Mouse (Mus musculus): ENCODE results near the gene Gpt2. TPM values are rescaled to one million over a fixed set of nuclear protein-coding genes. Genes with fewer than 3 reads are reported as not detected.
A peak's percentile ranks its signal among the peaks of the same experiment; 100 is the strongest.

Gene Gpt2
- polyA plus RNA-seq (2015; fragmentation: Nextera tagmentation; extraction: Ambion mirVana), result 5.7 and 6.1 TPM in 2 replicates

GRCm38 (mm10) chr8:85492125-85492875 is at the start of gene Gpt2:
Gene Gpt2 (plus strand): TSS chr8:85492576.
- under 1% methylated on average over 41 of the region's 41 CpGs for WGBS
- Histone ChIP-seq H3K27me3 (ENCODE audit: control insufficient read depth, insufficient read depth, low read length) (no peaks in the 10 kb centered on the region), H3K9me3 (replicated peaks; ENCODE audit: control insufficient read depth, low read length) (peaks cover 3% of the 10 kb centered on the region; the same call in 1 of the 2 replicates), H3K4me3 (ENCODE audit: low read length) (peak within 1 kb of the TSS; percentile 85), H3K36me3 (ENCODE audit: control insufficient read depth, insufficient read depth) (no peaks in the 10 kb centered on the region), H3K4me2 (ENCODE audit: low read depth, low read length) (peak within 1 kb of the TSS; percentile 100), H3K27ac (ENCODE audit: low read length) (no peak within 1 kb of the TSS), H3K9ac (ENCODE audit: low read length) (peak within 1 kb of the TSS; percentile 75), H3K4me1 (ENCODE audit: control insufficient read depth, insufficient read depth, low read length) (peaks cover 3% of the 10 kb centered on the region; the same call in 1 of the 2 replicates)
- peak; percentile 98 for ATAC-seq (replicated peaks; ENCODE audit: extremely low read depth, insufficient read depth, low FRiP score)

GRCm38 (mm10) chr8:85444092-85444491 is 48.3 kb upstream of the Gpt2 start:
- H3K36me3 ChIP-seq (ENCODE audit: control insufficient read depth, insufficient read depth), result no peaks in the 10 kb centered on the region
- H3K4me1 ChIP-seq (ENCODE audit: control insufficient read depth, insufficient read depth, low read length), result no peaks in the 10 kb centered on the region
- no peak for ATAC-seq (replicated peaks; ENCODE audit: extremely low read depth, insufficient read depth, low FRiP score)
- no peak overlapping the region for H3K9ac ChIP-seq (ENCODE audit: low read length)
- H3K4me3 ChIP-seq (ENCODE audit: low read length), result no peak overlapping the region
- H3K9me3 ChIP-seq (replicated peaks; ENCODE audit: control insufficient read depth, low read length), result 0 out of 2 replicates have a peak, but pooled peaks cover 3% of the 10 kb centered on the region
- no peak overlapping the region for H3K4me2 ChIP-seq (ENCODE audit: low read depth, low read length)
- no peak overlapping the region for H3K27ac ChIP-seq (ENCODE audit: low read length)
- no peaks in the 10 kb centered on the region for H3K27me3 ChIP-seq (ENCODE audit: control insufficient read depth, insufficient read depth, low read length)

GRCm38 (mm10) chr8:85445936-85446685 is 46.3 kb upstream of the Gpt2 start:
- no peak for ATAC-seq (replicated peaks; ENCODE audit: extremely low read depth, insufficient read depth, low FRiP score)
- H3K4me3 ChIP-seq (ENCODE audit: low read length), result no peak overlapping the region
- H3K4me2 ChIP-seq (ENCODE audit: low read depth, low read length), result no peak overlapping the region
- no peaks in the 10 kb centered on the region for H3K27me3 ChIP-seq (ENCODE audit: control insufficient read depth, insufficient read depth, low read length)
- H3K27ac ChIP-seq (ENCODE audit: low read length), result no peak overlapping the region
- H3K4me1 ChIP-seq (ENCODE audit: control insufficient read depth, insufficient read depth, low read length), result no peaks in the 10 kb centered on the region
- H3K36me3 ChIP-seq (ENCODE audit: control insufficient read depth, insufficient read depth), result no peaks in the 10 kb centered on the region
- 71% methylated on average over 15 of the region's 15 CpGs for WGBS
- no peaks in the 10 kb centered on the region for H3K9me3 ChIP-seq (replicated peaks; ENCODE audit: control insufficient read depth, low read length)
- H3K9ac ChIP-seq (ENCODE audit: low read length), result no peak overlapping the region

- Histone ChIP-seq H3K9ac (ENCODE audit: low read length) (no peak overlapping the region), H3K4me2 (ENCODE audit: low read depth, low read length) (no peak overlapping the region), H3K4me3 (ENCODE audit: low read length) (no peak overlapping the region), H3K9me3 (replicated peaks; ENCODE audit: control insufficient read depth, low read length) (no peaks in the 10 kb centered on the region), H3K36me3 (ENCODE audit: control insufficient read depth, insufficient read depth) (no peaks in the 10 kb centered on the region), H3K27me3 (ENCODE audit: control insufficient read depth, insufficient read depth, low read length) (no peaks in the 10 kb centered on the region), H3K27ac (ENCODE audit: low read length) (no peak overlapping the region), H3K4me1 (ENCODE audit: control insufficient read depth, insufficient read depth, low read length) (peaks cover 6% of the 10 kb centered on the region)
- 77% methylated on average over 3 of the region's 3 CpGs for WGBS
- ATAC-seq (replicated peaks; ENCODE audit: extremely low read depth, insufficient read depth, low FRiP score), result no peak
These were observed 42.0 kb upstream of the Gpt2 start for GRCm38 (mm10) chr8:85450335-85450734.

GRCm38 (mm10) chr8:85452328-85452727 is 40.0 kb upstream of the Gpt2 start:
- peaks cover 6% of the 10 kb centered on the region for H3K4me1 ChIP-seq (ENCODE audit: control insufficient read depth, insufficient read depth, low read length)
- H3K27me3 ChIP-seq (ENCODE audit: control insufficient read depth, insufficient read depth, low read length), result no peaks in the 10 kb centered on the region
- H3K36me3 ChIP-seq (ENCODE audit: control insufficient read depth, insufficient read depth), result no peaks in the 10 kb centered on the region
- 14% methylated on average over 14 of the region's 14 CpGs for WGBS
- H3K4me3 ChIP-seq (ENCODE audit: low read length), result peak overlapping the region; percentile 20
- H3K27ac ChIP-seq (ENCODE audit: low read length), result no peak overlapping the region
- H3K9ac ChIP-seq (ENCODE audit: low read length), result peak overlapping the region; percentile 47; the same call in 1 of the 2 replicates
- H3K9me3 ChIP-seq (replicated peaks; ENCODE audit: control insufficient read depth, low read length), result no peaks in the 10 kb centered on the region
- H3K4me2 ChIP-seq (ENCODE audit: low read depth, low read length), result peak overlapping the region; percentile 54
- no peak for ATAC-seq (replicated peaks; ENCODE audit: extremely low read depth, insufficient read depth, low FRiP score)

- Histone ChIP-seq H3K4me1 (ENCODE audit: control insufficient read depth, insufficient read depth, low read length) (peaks cover 6% of the 10 kb centered on the region), H3K9ac (ENCODE audit: low read length) (no peak overlapping the region), H3K4me3 (ENCODE audit: low read length) (no peak overlapping the region), H3K27me3 (ENCODE audit: control insufficient read depth, insufficient read depth, low read length) (no peaks in the 10 kb centered on the region), H3K9me3 (replicated peaks; ENCODE audit: control insufficient read depth, low read length) (no peaks in the 10 kb centered on the region), H3K36me3 (ENCODE audit: control insufficient read depth, insufficient read depth) (no peaks in the 10 kb centered on the region), H3K27ac (ENCODE audit: low read length) (no peak overlapping the region), H3K4me2 (ENCODE audit: low read depth, low read length) (no peak overlapping the region)
- no peak for ATAC-seq (replicated peaks; ENCODE audit: extremely low read depth, insufficient read depth, low FRiP score)
- WGBS, result 79% methylated on average over 2 of the region's 2 CpGs
These were observed 39.1 kb upstream of the Gpt2 start for GRCm38 (mm10) chr8:85453256-85453655.

GRCm38 (mm10) chr8:85454750-85455149 is 37.6 kb upstream of the Gpt2 start:
- H3K4me2 ChIP-seq (ENCODE audit: low read depth, low read length), result no peak overlapping the region
- H3K9ac ChIP-seq (ENCODE audit: low read length), result no peak overlapping the region
- no peaks in the 10 kb centered on the region for H3K36me3 ChIP-seq (ENCODE audit: control insufficient read depth, insufficient read depth)
- H3K27me3 ChIP-seq (ENCODE audit: control insufficient read depth, insufficient read depth, low read length), result no peaks in the 10 kb centered on the region
- H3K27ac ChIP-seq (ENCODE audit: low read length), result no peak overlapping the region
- WGBS, result 61% methylated on average over 8 of the region's 8 CpGs
- no peak overlapping the region for H3K4me3 ChIP-seq (ENCODE audit: low read length)
- H3K9me3 ChIP-seq (replicated peaks; ENCODE audit: control insufficient read depth, low read length), result no peaks in the 10 kb centered on the region
- no peak for ATAC-seq (replicated peaks; ENCODE audit: extremely low read depth, insufficient read depth, low FRiP score)
- peaks cover 6% of the 10 kb centered on the region for H3K4me1 ChIP-seq (ENCODE audit: control insufficient read depth, insufficient read depth, low read length)

GRCm38 (mm10) chr8:85456536-85456935 is 35.8 kb upstream of the Gpt2 start:
- H3K27me3 ChIP-seq (ENCODE audit: control insufficient read depth, insufficient read depth, low read length), result no peaks in the 10 kb centered on the region
- WGBS, result 8% methylated on average over 14 of the region's 14 CpGs
- no peaks in the 10 kb centered on the region for H3K9me3 ChIP-seq (replicated peaks; ENCODE audit: control insufficient read depth, low read length)
- H3K4me2 ChIP-seq (ENCODE audit: low read depth, low read length), result no peak overlapping the region
- no peak overlapping the region for H3K4me3 ChIP-seq (ENCODE audit: low read length)
- H3K27ac ChIP-seq (ENCODE audit: low read length), result no peak overlapping the region
- peaks cover 6% of the 10 kb centered on the region for H3K4me1 ChIP-seq (ENCODE audit: control insufficient read depth, insufficient read depth, low read length)
- ATAC-seq (replicated peaks; ENCODE audit: extremely low read depth, insufficient read depth, low FRiP score), result peak; percentile 52; the same call in 1 of the 2 replicates
- no peak overlapping the region for H3K9ac ChIP-seq (ENCODE audit: low read length)
- H3K36me3 ChIP-seq (ENCODE audit: control insufficient read depth, insufficient read depth), result no peaks in the 10 kb centered on the region

GRCm38 (mm10) chr8:85459582-85459981 is 32.8 kb upstream of the Gpt2 start:
- no peak overlapping the region for H3K27ac ChIP-seq (ENCODE audit: low read length)
- no peaks in the 10 kb centered on the region for H3K27me3 ChIP-seq (ENCODE audit: control insufficient read depth, insufficient read depth, low read length)
- no peaks in the 10 kb centered on the region for H3K36me3 ChIP-seq (ENCODE audit: control insufficient read depth, insufficient read depth)
- no peak overlapping the region for H3K4me3 ChIP-seq (ENCODE audit: low read length)
- no peaks in the 10 kb centered on the region for H3K9me3 ChIP-seq (replicated peaks; ENCODE audit: control insufficient read depth, low read length)
- ATAC-seq (replicated peaks; ENCODE audit: extremely low read depth, insufficient read depth, low FRiP score), result no peak
- H3K9ac ChIP-seq (ENCODE audit: low read length), result no peak overlapping the region
- no peak overlapping the region for H3K4me2 ChIP-seq (ENCODE audit: low read depth, low read length)
- no peaks in the 10 kb centered on the region for H3K4me1 ChIP-seq (ENCODE audit: control insufficient read depth, insufficient read depth, low read length)
- WGBS, result 70% methylated on average over 3 of the region's 3 CpGs

Data from heart, embryonic 16.5 days (tissue).